Mouse (Mus musculus) erythroblast, embryonic 14.5 days (primary cell): ENCODE data around the gene Gja4.

Source experiments
- GATA1 ChIP-seq: IDR thresholded peaks from 2 replicates; pipeline ENCODE4 v1.6.1; 2012; ENCODE audit warnings: low read length, inconsistent platforms, mixed read lengths
- TAL1 ChIP-seq: IDR thresholded peaks from 3 replicates; pipeline ENCODE4 v1.6.1; 2012; ENCODE audit warnings: low read length, inconsistent platforms, mixed read lengths

- no peak for TF ChIP-seq TAL1
- no peak for TF ChIP-seq GATA1
Measured at GRCm38 (mm10) chr4:127334870-127335504, 21.1 kb upstream of the Gja4 start.
